Mouse (Mus musculus): ENCODE results near the gene Usp19.

GRCm38 (mm10) chr9:108450292-108451169, 39.9 kb upstream of the Usp19 start:
- TF ChIP-seq CTCF (IDR thresholded peaks at IDR 0.05; ENCODE audit: low read depth) (0 out of 2 replicates have a peak, but pooled peaks have one; percentile 11), EP300 (IDR thresholded peaks at IDR 0.05; ENCODE audit: low read depth) (peak; percentile 81)

Measured in heart, postnatal 0 days (tissue).